Mouse (Mus musculus) lung, postnatal 0 days (tissue): ENCODE data around the gene Neurl4. TPM values are rescaled to one million over a fixed set of nuclear protein-coding genes. Genes with fewer than 3 reads are reported as not detected.

Experiments used
- ATAC-seq: fragments of 200-750 bp; cut with Nextera tagmentation; 2 replicates; pipeline ENCODE4 v1.8.0; 2017; ENCODE audit warnings: moderate library complexity
- DNase-seq: peaks from one replicate; pipeline ENCODE4 v3.0.0-alpha.2; 2016; ENCODE audit warnings: low spot score
- H3K27ac ChIP-seq: fragments of 300-500 bp; sonication (generic); 2 replicates; pipeline ENCODE4 v1.5.1; 2014; ENCODE audit warnings: antibody characterized with exemption, mild to moderate bottlenecking, low read length, mixed read lengths
- H3K27me3 ChIP-seq: fragments of 300-500 bp; sonication (generic); replicated peaks from 2 replicates; pipeline ENCODE4 v1.6.1; 2014; ENCODE audit warnings: low read length, mixed read lengths; ENCODE audit not compliant: insufficient read depth
- H3K36me3 ChIP-seq: fragments of 300-500 bp; sonication (generic); 2 replicates; pipeline ENCODE4 v1.6.1; 2014; ENCODE audit warnings: low read length, mixed read lengths; ENCODE audit not compliant: insufficient read depth
- H3K4me1 ChIP-seq: fragments of 300-500 bp; sonication (generic); 2 replicates; pipeline ENCODE4 v1.6.1; 2014; ENCODE audit warnings: antibody characterized with exemption, low read depth, low read length, mixed read lengths; ENCODE audit not compliant: insufficient read depth
- H3K4me2 ChIP-seq: fragments of 300-500 bp; sonication (generic); replicated peaks from 2 replicates; pipeline ENCODE4 v1.6.1; 2014; ENCODE audit warnings: low read depth, mild to moderate bottlenecking, low read length, moderate library complexity, mixed read lengths
- H3K4me3 ChIP-seq: fragments of 300-500 bp; sonication (generic); 2 replicates; pipeline ENCODE4 v1.5.1; 2014; ENCODE audit warnings: low read depth, low read length
- H3K9ac ChIP-seq: fragments of 300-500 bp; sonication (generic); replicated peaks from 2 replicates; pipeline ENCODE4 v1.6.1; 2014; ENCODE audit warnings: low read depth, mild to moderate bottlenecking
- H3K9me3 ChIP-seq: fragments of 300-500 bp; sonication (generic); 2 replicates; pipeline ENCODE4 v1.6.1; 2016; ENCODE audit warnings: low read length, mixed read lengths
- CTCF ChIP-seq: IDR thresholded peaks from 2 replicates; pipeline ENCODE4 v1.5.1; 2016; ENCODE audit warnings: antibody characterized with exemption, mild to moderate bottlenecking
- EP300 ChIP-seq: IDR thresholded peaks from 2 replicates; pipeline ENCODE4 v1.6.1; 2016; ENCODE audit warnings: antibody characterized with exemption, mild to moderate bottlenecking, control low read depth
- WGBS: fragments of 180-500 bp; shearing (Covaris S2); extraction: QIAGEN DNeasy Blood & Tissue Kit; methylation state at CpG from one replicate; pipeline ENCODE4 v1.1.7; 2014; 5-methylcytosine and 5-hydroxymethylcytosine counted together
- polyA plus RNA-seq: library from polyadenylated mRNA; unstranded; fragments of >200 nt; fragmentation: Nextera tagmentation; extraction: Ambion mirVana; gene quantifications from 2 replicates; pipeline ENCODE4 v1.2.1, GENCODE M21; 2015

Neurl4 gene
- polyA plus RNA-seq, 1 experiment from 2014 or later: 3.9 TPM

GRCm38 (mm10) chr11:69901406-69901846, 554 bp downstream of the Neurl4 start:
- Histone ChIP-seq H3K4me3 (peak overlapping the region; percentile 82), H3K27ac (peak overlapping the region; percentile 93), H3K9ac (peak overlapping the region; percentile 65), H3K9me3 (no peaks in the 10 kb centered on the region), H3K36me3 (peaks cover 15% of the 10 kb centered on the region), H3K27me3 (no peaks in the 10 kb centered on the region), H3K4me2 (peak overlapping the region; percentile 73), H3K4me1 (no peaks in the 10 kb centered on the region)
- ATAC-seq (peak; percentile 86), DNase-seq (peak; percentile 99)
- under 1% methylated on average over 39 of the region's 42 CpGs for WGBS
- no peak for TF ChIP-seq CTCF
- TF ChIP-seq EP300: peak; percentile 4; the same call in 1 of the 2 replicates

GRCm38 (mm10) chr11:69901993-69902392, 1.1 kb downstream of the Neurl4 start:
- ATAC-seq (no peak), DNase-seq (peak; percentile 21)
- Histone ChIP-seq H3K27me3 (no peaks in the 10 kb centered on the region), H3K27ac (peak overlapping the region; percentile 93), H3K36me3 (peaks cover 21% of the 10 kb centered on the region), H3K9ac (peak overlapping the region; percentile 65), H3K4me2 (peak overlapping the region; percentile 73), H3K4me3 (peak overlapping the region; percentile 82), H3K4me1 (no peaks in the 10 kb centered on the region), H3K9me3 (no peaks in the 10 kb centered on the region)
- no peak for TF ChIP-seq EP300
- peak; percentile 7; the same call in 1 of the 2 replicates for TF ChIP-seq CTCF
- WGBS: under 1% methylated on average over 26 of the region's 39 CpGs

GRCm38 (mm10) chr11:69902972-69903371, 2.1 kb downstream of the Neurl4 start:
- ATAC-seq (no peak), DNase-seq (no peak)
- H3K4me1 ChIP-seq: no peaks in the 10 kb centered on the region
- H3K4me2 ChIP-seq: peak overlapping the region; percentile 73
- H3K9me3 ChIP-seq: no peaks in the 10 kb centered on the region
- peaks cover 31% of the 10 kb centered on the region for H3K36me3 ChIP-seq
- no peak overlapping the region for H3K9ac ChIP-seq
- TF ChIP-seq EP300: no peak
- no peak for TF ChIP-seq CTCF
- H3K27me3 ChIP-seq: no peaks in the 10 kb centered on the region
- 0 out of 2 replicates have a peak overlapping the region, but pooled peaks have one; percentile 93 for H3K27ac ChIP-seq
- WGBS: 79% methylated on average over 13 of the region's 13 CpGs
- 0 out of 2 replicates have a peak overlapping the region, but pooled peaks have one; percentile 82 for H3K4me3 ChIP-seq

- Histone ChIP-seq H3K27ac (no peak overlapping the region), H3K4me1 (no peaks in the 10 kb centered on the region), H3K9me3 (no peaks in the 10 kb centered on the region), H3K27me3 (no peaks in the 10 kb centered on the region), H3K4me3 (no peak overlapping the region), H3K4me2 (no peak overlapping the region), H3K9ac (no peak overlapping the region), H3K36me3 (peaks cover 37% of the 10 kb centered on the region)
- no peak for DNase-seq
- TF ChIP-seq EP300 (no peak), CTCF (no peak)
- no peak for ATAC-seq
- WGBS: 93% methylated on average over 9 of the region's 9 CpGs
These were observed 3.4 kb downstream of the Neurl4 start for GRCm38 (mm10) chr11:69904311-69904710.

GRCm38 (mm10) chr11:69908645-69909044, 7.8 kb downstream of the Neurl4 start:
- TF ChIP-seq EP300: no peak
- no peak for TF ChIP-seq CTCF
- no peak for DNase-seq
- Histone ChIP-seq H3K4me3 (no peak overlapping the region), H3K36me3 (peaks cover 60% of the 10 kb centered on the region), H3K9ac (no peak overlapping the region), H3K4me1 (no peaks in the 10 kb centered on the region), H3K27ac (no peak overlapping the region), H3K9me3 (no peaks in the 10 kb centered on the region), H3K4me2 (no peak overlapping the region), H3K27me3 (no peaks in the 10 kb centered on the region)
- 88% methylated on average over 11 of the region's 11 CpGs for WGBS
- no peak for ATAC-seq

- H3K36me3 ChIP-seq: peaks cover 60% of the 10 kb centered on the region
- H3K27me3 ChIP-seq: no peaks in the 10 kb centered on the region
- no peak overlapping the region for H3K4me2 ChIP-seq
- no peak for DNase-seq
- H3K9ac ChIP-seq: no peak overlapping the region
- no peak for ATAC-seq
- H3K9me3 ChIP-seq: no peaks in the 10 kb centered on the region
- TF ChIP-seq CTCF (no peak), EP300 (no peak)
- H3K27ac ChIP-seq: no peak overlapping the region
- H3K4me1 ChIP-seq: no peaks in the 10 kb centered on the region
- H3K4me3 ChIP-seq: no peak overlapping the region
- 93% methylated on average over 5 of the region's 5 CpGs for WGBS
These were observed 8.3 kb downstream of the Neurl4 start for GRCm38 (mm10) chr11:69909174-69909573.

GRCm38 (mm10) chr11:69910177-69910576, 9.3 kb downstream of the Neurl4 start:
- H3K27me3 ChIP-seq: no peaks in the 10 kb centered on the region
- H3K4me3 ChIP-seq: no peak overlapping the region
- WGBS: 94% methylated on average over 8 of the region's 8 CpGs
- H3K36me3 ChIP-seq: peaks cover 57% of the 10 kb centered on the region
- DNase-seq: no peak
- no peak overlapping the region for H3K9ac ChIP-seq
- no peak for ATAC-seq
- peaks cover 9% of the 10 kb centered on the region; the same call in 1 of the 2 replicates for H3K4me1 ChIP-seq
- no peak overlapping the region for H3K27ac ChIP-seq
- H3K9me3 ChIP-seq: no peaks in the 10 kb centered on the region
- H3K4me2 ChIP-seq: no peak overlapping the region
- TF ChIP-seq CTCF: no peak
- TF ChIP-seq EP300: no peak
